Mouse (Mus musculus) CD8-positive naive resting alpha-beta T cell, adult 2 months (primary cell): ENCODE data around the gene Olfr1277.

Source experiments
- DNase-seq, 2 experiments: peaks; one replicate each; pipeline ENCODE4 v3.0.0; 2022; ENCODE audit warnings: low read depth in 2 of 2, low spot score in 2 of 2

The Olfr1277 gene

GRCm38 (mm10) chr2:111274006-111274405 is at the start of gene Olfr1277:
Gene Olfr1277, minus strand, starts transcription at chr2:111274106.
- no peak for DNase-seq

- no peak for DNase-seq
These were observed 39.8 kb upstream of the Olfr1277 start, which contains the start of gene Olfr1280 for GRCm38 (mm10) chr2:111313717-111314116. Gene Olfr1280, plus strand, starts transcription at chr2:111314017.

GRCm38 (mm10) chr2:111300374-111300773 is 26.5 kb upstream of the Olfr1277 start, which contains the start of gene Olfr1279:
Gene Olfr1279, plus strand, starts transcription at chr2:111300635.
- DNase-seq = no peak

GRCm38 (mm10) chr2:111298541-111298940 is 24.6 kb upstream of the Olfr1277 start:
- no peak for DNase-seq

GRCm38 (mm10) chr2:111289836-111290235 is 15.9 kb upstream of the Olfr1277 start, which contains the start of gene Olfr1278:
Gene Olfr1278, plus strand, starts transcription at chr2:111290136.
- no peak for DNase-seq

- no peak for DNase-seq
These were observed 19.7 kb downstream of the Olfr1277 start, which contains the start of gene Olfr1276 for GRCm38 (mm10) chr2:111254216-111254615. Gene Olfr1276, plus strand, starts transcription at chr2:111254516.

- no peak for DNase-seq
These were observed 38.7 kb downstream of the Olfr1277 start, which contains the start of gene Olfr1275 for GRCm38 (mm10) chr2:111235186-111235585. Gene Olfr1275, minus strand, starts transcription at chr2:111235286.

GRCm38 (mm10) chr2:111229502-111229901 is 44.4 kb downstream of the Olfr1277 start, which contains the start of gene 4930430A15Rik:
Gene 4930430A15Rik, minus strand, starts transcription at chr2:111229602.
- no peak for DNase-seq
